ENCODE assay signal across 9 mouse cellular contexts in genomic region chr11:60396546-60396945, GRCm38 (mm10). TPM values are rescaled to one million over a fixed set of nuclear protein-coding genes. Genes with fewer than 3 reads are reported as not detected.
DNase-seq lines count a peak whose midpoint lies in the region; ATAC-seq lines count a peak whose summit lies in the region.
"Had no signal": no experiment of that assay in that cellular context is flagged by ENCODE, and none has a peak within 500 bp of the region (broad histone marks: within the 10 kb centered on the region; RNA-seq: fewer than 3 reads in every experiment).

No protein-coding gene starts in this region.

- WGBS in hindbrain, embryonic 14.5 days = 64% methylated on average over 6 of the region's 6 CpGs
- 83% methylated on average over 6 of the region's 6 CpGs for WGBS in hindbrain, embryonic 10.5 days
- 68% methylated on average over 6 of the region's 6 CpGs for WGBS in midbrain, embryonic 14.5 days
- 84% methylated on average over 6 of the region's 6 CpGs for WGBS in midbrain, embryonic 11.5 days

- ATAC-seq in hindbrain, embryonic 14.5 days (ENCODE audit: low FRiP score) = no peak
- ATAC-seq in midbrain, embryonic 14.5 days (ENCODE audit: low FRiP score, low TSS enrichment) = peak; percentile 63; the same call in 1 of the 2 replicates
- ATAC-seq in midbrain, embryonic 11.5 days (ENCODE audit: low FRiP score) = no peak
- ATAC-seq in erythroblast, adult 5-6 weeks (replicated peaks; ENCODE audit: low FRiP score, poor library complexity, severe bottlenecking) = no peak

- H3K4me2 ChIP-seq in hindbrain, embryonic 14.5 days (replicated peaks) = no peak overlapping the region
- H3K4me2 ChIP-seq in midbrain, embryonic 14.5 days (ENCODE audit: low read length) = no peak overlapping the region
- H3K4me2 ChIP-seq in midbrain, embryonic 11.5 days = no peak overlapping the region

- H3K27ac ChIP-seq in hindbrain, embryonic 14.5 days = no peak overlapping the region
- H3K27ac ChIP-seq in hindbrain, embryonic 10.5 days = no peak overlapping the region
- H3K27ac ChIP-seq in midbrain, embryonic 14.5 days (replicated peaks; ENCODE audit: low read depth, low read length) = no peak overlapping the region
- no peak overlapping the region for H3K27ac ChIP-seq in midbrain, embryonic 11.5 days (ENCODE audit: low read depth, low read length)
- H3K27ac ChIP-seq: heart, adult 2 months had no signal

- peak; percentile 45 for DNase-seq in adrenal gland, postnatal 25 days
- DNase-seq in adrenal gland, adult 2 months = no peak
- DNase-seq in hindbrain, embryonic 14.5 days (ENCODE audit: low spot score) = peak; percentile 40
- no peak for DNase-seq in hindbrain, embryonic 10.5 days (ENCODE audit: low spot score)
- peak; percentile 63 for DNase-seq in midbrain, embryonic 14.5 days
- DNase-seq in midbrain, embryonic 11.5 days (ENCODE audit: low spot score, missing footprints) = no peak
- DNase-seq in lung, postnatal 10 days = peak; percentile 47

- no peaks in the 10 kb centered on the region for H3K9me3 ChIP-seq in hindbrain, embryonic 14.5 days (ENCODE audit: control insufficient read depth, low read length)
- no peaks in the 10 kb centered on the region for H3K9me3 ChIP-seq in hindbrain, embryonic 10.5 days
- H3K9me3 ChIP-seq in midbrain, embryonic 14.5 days (ENCODE audit: control insufficient read depth, low read length) = no peaks in the 10 kb centered on the region
- no peaks in the 10 kb centered on the region for H3K9me3 ChIP-seq in midbrain, embryonic 11.5 days (ENCODE audit: control insufficient read depth, low read length)

- H3K36me3 ChIP-seq in hindbrain, embryonic 14.5 days (replicated peaks; ENCODE audit: control insufficient read depth, insufficient read depth) = peaks cover 17% of the 10 kb centered on the region
- peaks cover 30% of the 10 kb centered on the region for H3K36me3 ChIP-seq in hindbrain, embryonic 10.5 days
- peaks cover 16% of the 10 kb centered on the region for H3K36me3 ChIP-seq in midbrain, embryonic 14.5 days (ENCODE audit: control insufficient read depth, insufficient read depth, low read length)
- H3K36me3 ChIP-seq in midbrain, embryonic 11.5 days (ENCODE audit: control insufficient read depth, insufficient read depth, low read length) = no peaks in the 10 kb centered on the region; the same call in 1 of the 2 replicates

- no peaks in the 10 kb centered on the region for H3K4me1 ChIP-seq in hindbrain, embryonic 14.5 days (replicated peaks; ENCODE audit: control insufficient read depth, insufficient read depth, low read length)
- H3K4me1 ChIP-seq in hindbrain, embryonic 10.5 days (replicated peaks) = 0 out of 2 replicates have a peak, but pooled peaks cover 7% of the 10 kb centered on the region
- H3K4me1 ChIP-seq in midbrain, embryonic 14.5 days (ENCODE audit: control insufficient read depth, insufficient read depth, low read length) = no peaks in the 10 kb centered on the region
- no peaks in the 10 kb centered on the region for H3K4me1 ChIP-seq in midbrain, embryonic 11.5 days (ENCODE audit: control insufficient read depth, insufficient read depth, low read length)

- no peak overlapping the region for H3K4me3 ChIP-seq in hindbrain, embryonic 14.5 days (replicated peaks; ENCODE audit: low read length)
- H3K4me3 ChIP-seq in hindbrain, embryonic 10.5 days = no peak overlapping the region
- H3K4me3 ChIP-seq in midbrain, embryonic 14.5 days (replicated peaks; ENCODE audit: low read depth, low read length) = no peak overlapping the region
- no peak overlapping the region for H3K4me3 ChIP-seq in midbrain, embryonic 11.5 days (ENCODE audit: low read depth, low read length)
- H3K4me3 ChIP-seq: heart, adult 2 months had no signal

- H3K27me3 ChIP-seq in hindbrain, embryonic 14.5 days (ENCODE audit: control insufficient read depth, insufficient read depth, low read length) = no peaks in the 10 kb centered on the region
- H3K27me3 ChIP-seq in hindbrain, embryonic 10.5 days (ENCODE audit: insufficient read depth, poor library complexity, severe bottlenecking) = no peaks in the 10 kb centered on the region
- H3K27me3 ChIP-seq in midbrain, embryonic 14.5 days (ENCODE audit: control insufficient read depth, insufficient read depth, low read length) = no peaks in the 10 kb centered on the region
- H3K27me3 ChIP-seq in midbrain, embryonic 11.5 days (ENCODE audit: control insufficient read depth, insufficient read depth, low read length) = no peaks in the 10 kb centered on the region

- H3K9ac ChIP-seq in hindbrain, embryonic 14.5 days = no peak overlapping the region
- no peak overlapping the region for H3K9ac ChIP-seq in midbrain, embryonic 14.5 days (replicated peaks; ENCODE audit: low read length)
- no peak overlapping the region for H3K9ac ChIP-seq in midbrain, embryonic 11.5 days (ENCODE audit: low read length)

RNA-seq across cellular contexts. Expression of gene Gid4, which starts 20.4 kb away (rescaled TPM):
- total RNA-seq in adrenal gland, postnatal 25 days (2021) = 49.1 and 50.1 TPM in 2 replicates
- 10 to 100 TPM; 45.9 to 53.9 TPM for total RNA-seq in adrenal gland, adult 2 months (2021)
- polyA plus RNA-seq in adrenal gland, adult 2 months (2012; rRNA removed) = 52.7 and 56.1 TPM in 2 replicates
- 25.8 and 26.5 TPM in 2 replicates for polyA plus RNA-seq in hindbrain, embryonic 14.5 days (2014; fragmentation: Nextera tagmentation; extraction: Ambion mirVana)
- polyA plus RNA-seq in hindbrain, embryonic 10.5 days (2016; fragmentation: Nextera tagmentation; extraction: Ambion mirVana) = 26.6 and 30.0 TPM in 2 replicates
- polyA plus RNA-seq in midbrain, embryonic 14.5 days (2014; fragmentation: Nextera tagmentation; extraction: Ambion mirVana) = 17.0 and 26.3 TPM in 2 replicates
- 32.3 and 33.1 TPM in 2 replicates for polyA plus RNA-seq in midbrain, embryonic 11.5 days (2014; fragmentation: Nextera tagmentation; extraction: Ambion mirVana)
- 3.7 and 7.7 TPM in 2 replicates for total RNA-seq in erythroblast, adult 5-6 weeks (2015; ENCODE audit: low replicate concordance)
- total RNA-seq in erythroblast, adult 5-6 weeks (2017; ENCODE audit: low replicate concordance) = 6.7 and 7.3 TPM in 2 replicates

RNA-seq across cellular contexts. Expression of gene Atpaf2, which starts 21.7 kb away (rescaled TPM):
- total RNA-seq in adrenal gland, postnatal 25 days (2021) = 49.6 and 59.5 TPM in 2 replicates
- 10 to 100 TPM; 81.2 to 90.9 TPM for total RNA-seq in adrenal gland, adult 2 months (2021)
- polyA plus RNA-seq in adrenal gland, adult 2 months (2012; rRNA removed) = 48.7 and 51.3 TPM in 2 replicates
- 39.8 and 44.4 TPM in 2 replicates for polyA plus RNA-seq in hindbrain, embryonic 14.5 days (2014; fragmentation: Nextera tagmentation; extraction: Ambion mirVana)
- polyA plus RNA-seq in hindbrain, embryonic 10.5 days (2016; fragmentation: Nextera tagmentation; extraction: Ambion mirVana) = 43.0 and 51.9 TPM in 2 replicates
- 38.8 and 42.5 TPM in 2 replicates for polyA plus RNA-seq in midbrain, embryonic 14.5 days (2014; fragmentation: Nextera tagmentation; extraction: Ambion mirVana)
- polyA plus RNA-seq in midbrain, embryonic 11.5 days (2014; fragmentation: Nextera tagmentation; extraction: Ambion mirVana) = 39.9 and 40.5 TPM in 2 replicates
- total RNA-seq in erythroblast, adult 5-6 weeks (2015; ENCODE audit: low replicate concordance) = 6.1 and 6.5 TPM in 2 replicates
- total RNA-seq in erythroblast, adult 5-6 weeks (2017; ENCODE audit: low replicate concordance) = 11.4 and 15.8 TPM in 2 replicates

RNA-seq across cellular contexts. Expression of gene Drc3, which starts 43.4 kb away (rescaled TPM):
- 0.81 and 2.3 TPM in 2 replicates for total RNA-seq in adrenal gland, postnatal 25 days (2021)
- 1 to 10 TPM in 1 of 2 experiments, under 1 TPM in 1; 0.61 to 1.5 TPM for total RNA-seq in adrenal gland, adult 2 months (2021)
- polyA plus RNA-seq in adrenal gland, adult 2 months (2012; rRNA removed) = 0.90 and 1.0 TPM in 2 replicates
- 6.1 and 6.9 TPM in 2 replicates for polyA plus RNA-seq in hindbrain, embryonic 14.5 days (2014; fragmentation: Nextera tagmentation; extraction: Ambion mirVana)
- polyA plus RNA-seq in hindbrain, embryonic 10.5 days (2016; fragmentation: Nextera tagmentation; extraction: Ambion mirVana) = 2.8 and 6.0 TPM in 2 replicates
- 5.3 and 6.1 TPM in 2 replicates for polyA plus RNA-seq in midbrain, embryonic 14.5 days (2014; fragmentation: Nextera tagmentation; extraction: Ambion mirVana)
- polyA plus RNA-seq in midbrain, embryonic 11.5 days (2014; fragmentation: Nextera tagmentation; extraction: Ambion mirVana) = 2.0 and 2.4 TPM in 2 replicates
- 1.3 TPM in 1 of 2 replicates, not detected in the other for total RNA-seq in erythroblast, adult 5-6 weeks (2015; ENCODE audit: low replicate concordance)
- not detected in 2 replicates for total RNA-seq in erythroblast, adult 5-6 weeks (2017; ENCODE audit: low replicate concordance)

RNA-seq across cellular contexts. Expression of gene Tom1l2, which starts 43.8 kb away (rescaled TPM):
- total RNA-seq in adrenal gland, postnatal 25 days (2021) = 74.6 and 95.4 TPM in 2 replicates
- 10 to 100 TPM; 71.9 to 78.5 TPM for total RNA-seq in adrenal gland, adult 2 months (2021)
- 159 and 181 TPM in 2 replicates for polyA plus RNA-seq in adrenal gland, adult 2 months (2012; rRNA removed)
- 47.3 and 49.0 TPM in 2 replicates for polyA plus RNA-seq in hindbrain, embryonic 14.5 days (2014; fragmentation: Nextera tagmentation; extraction: Ambion mirVana)
- polyA plus RNA-seq in hindbrain, embryonic 10.5 days (2016; fragmentation: Nextera tagmentation; extraction: Ambion mirVana) = 21.6 and 30.7 TPM in 2 replicates
- 48.5 and 50.9 TPM in 2 replicates for polyA plus RNA-seq in midbrain, embryonic 14.5 days (2014; fragmentation: Nextera tagmentation; extraction: Ambion mirVana)
- 12.1 and 12.8 TPM in 2 replicates for polyA plus RNA-seq in midbrain, embryonic 11.5 days (2014; fragmentation: Nextera tagmentation; extraction: Ambion mirVana)
- total RNA-seq in erythroblast, adult 5-6 weeks (2015; ENCODE audit: low replicate concordance) = 2.7 and 4.8 TPM in 2 replicates
- 2.0 and 9.2 TPM in 2 replicates for total RNA-seq in erythroblast, adult 5-6 weeks (2017; ENCODE audit: low replicate concordance)

RNA-seq across cellular contexts. Expression of gene Drg2, which starts 57.8 kb away (rescaled TPM):
- 68.9 and 70.1 TPM in 2 replicates for total RNA-seq in adrenal gland, postnatal 25 days (2021)
- total RNA-seq in adrenal gland, adult 2 months (2021) = 10 to 100 TPM; 63.2 to 72.2 TPM
- polyA plus RNA-seq in adrenal gland, adult 2 months (2012; rRNA removed) = 36.6 and 40.5 TPM in 2 replicates
- 86.5 and 95.8 TPM in 2 replicates for polyA plus RNA-seq in hindbrain, embryonic 14.5 days (2014; fragmentation: Nextera tagmentation; extraction: Ambion mirVana)
- polyA plus RNA-seq in hindbrain, embryonic 10.5 days (2016; fragmentation: Nextera tagmentation; extraction: Ambion mirVana) = 131 TPM in 2 replicates
- 92.2 and 93.0 TPM in 2 replicates for polyA plus RNA-seq in midbrain, embryonic 14.5 days (2014; fragmentation: Nextera tagmentation; extraction: Ambion mirVana)
- polyA plus RNA-seq in midbrain, embryonic 11.5 days (2014; fragmentation: Nextera tagmentation; extraction: Ambion mirVana) = 112 and 125 TPM in 2 replicates
- total RNA-seq in erythroblast, adult 5-6 weeks (2015; ENCODE audit: low replicate concordance) = 3.7 and 9.4 TPM in 2 replicates
- total RNA-seq in erythroblast, adult 5-6 weeks (2017; ENCODE audit: low replicate concordance) = 12.4 and 15.7 TPM in 2 replicates

Comparison
In these comparisons a context has a peak if more than half of its experiments do, and no peak if none do; other contexts are left out.
1. DNase-seq: peak in adrenal gland, postnatal 25 days (single experiment), hindbrain, embryonic 14.5 days (single experiment), midbrain, embryonic 14.5 days (single experiment) and lung, postnatal 10 days (single experiment); none in adrenal gland, adult 2 months (single experiment), hindbrain, embryonic 10.5 days (single experiment) and midbrain, embryonic 11.5 days (single experiment).